17 mouse cellular contexts compared by ENCODE assay signal in genomic region chr5:68329311-68329710, GRCm38 (mm10).
DNase-seq lines count a peak whose midpoint lies in the region; ATAC-seq and TF ChIP-seq lines count a peak whose summit lies in the region.
"Had no signal": no experiment of that assay in that cellular context is flagged by ENCODE, and none has a peak within 500 bp of the region (broad histone marks: within the 10 kb centered on the region; RNA-seq: fewer than 3 reads in every experiment).

No protein-coding gene starts in this region.

- no peaks in the 10 kb centered on the region for H3K4me1 ChIP-seq in lung, embryonic 16.5 days (replicated peaks; ENCODE audit: control insufficient read depth, insufficient read depth, low read length)
- H3K4me1 ChIP-seq: heart, embryonic 12.5 days; kidney, embryonic 15.5 days; limb, embryonic 10.5 days; megakaryocyte, embryonic 14.5 days had no signal

- peak; percentile 23; the same call in 1 of the 2 replicates for ATAC-seq in lung, embryonic 16.5 days (ENCODE audit: low read depth)
- ATAC-seq: forebrain, embryonic 13.5 days; inflammation-experienced regulatory T-cells, adult 6 months had no signal

- no peak overlapping the region for H3K4me3 ChIP-seq in gastrocnemius, adult 2 months
- H3K4me3 ChIP-seq in lung, embryonic 16.5 days (ENCODE audit: low read length): no peak overlapping the region
- H3K4me3 ChIP-seq: forebrain, embryonic 13.5 days; heart, embryonic 12.5 days; kidney, embryonic 15.5 days; limb, embryonic 10.5 days; megakaryocyte, embryonic 14.5 days had no signal

- no peaks in the 10 kb centered on the region for H3K27me3 ChIP-seq in lung, embryonic 16.5 days (ENCODE audit: control insufficient read depth, insufficient read depth, low read depth, low read length)
- H3K27me3 ChIP-seq: forebrain, embryonic 13.5 days; heart, embryonic 12.5 days; kidney, embryonic 15.5 days; megakaryocyte, embryonic 14.5 days had no signal

- no peak overlapping the region for H3K9ac ChIP-seq in lung, embryonic 16.5 days (ENCODE audit: low read length)
- H3K9ac ChIP-seq: forebrain, embryonic 13.5 days; heart, embryonic 12.5 days; kidney, embryonic 15.5 days had no signal

- H3K36me3 ChIP-seq in lung, embryonic 16.5 days (ENCODE audit: control insufficient read depth, insufficient read depth, low read length): no peaks in the 10 kb centered on the region
- H3K36me3 ChIP-seq: heart, embryonic 12.5 days; kidney, embryonic 15.5 days; limb, embryonic 10.5 days had no signal

- intact Hi-C loops in gastrocnemius, adult 2 months (cut with DNase I): no loop called here

- no peak overlapping the region for H3K27ac ChIP-seq in gastrocnemius, adult 2 months
- no peak overlapping the region for H3K27ac ChIP-seq in lung, embryonic 16.5 days (ENCODE audit: low read length)
- H3K27ac ChIP-seq: forebrain, embryonic 13.5 days; kidney, embryonic 15.5 days; limb, embryonic 10.5 days had no signal

- WGBS in lung, embryonic 16.5 days: 69% methylated on average over 3 of the region's 3 CpGs

- no peak overlapping the region for H3K4me2 ChIP-seq in lung, embryonic 16.5 days (ENCODE audit: low read depth, low read length)
- H3K4me2 ChIP-seq: forebrain, embryonic 13.5 days; heart, embryonic 12.5 days; kidney, embryonic 15.5 days; liver, embryonic 11.5 days had no signal

- no peak for TF ChIP-seq CTCF in gastrocnemius, adult 2 months (IDR thresholded peaks at IDR 0.05)

- DNase-seq in gastrocnemius, adult 18-20 months (ENCODE audit: low spot score): peak; percentile 2
- no peak for DNase-seq in gastrocnemius, adult 2 months
- no peak for DNase-seq in lung, adult 18-20 months
- DNase-seq in brain, adult 2 months (ENCODE audit: low read depth, low spot score): peak; percentile 75
- peak; percentile 52 for DNase-seq in cerebellum, adult 9-11 months
- DNase-seq in urinary bladder, postnatal 25 days (ENCODE audit: low spot score): no peak
- DNase-seq: adrenal gland, postnatal 36 days; layer of hippocampus, postnatal 36 days; lung, postnatal 10 days had no signal

- no peaks in the 10 kb centered on the region for H3K9me3 ChIP-seq in lung, embryonic 16.5 days (ENCODE audit: control insufficient read depth, low read length)
- H3K9me3 ChIP-seq: forebrain, embryonic 13.5 days; heart, embryonic 12.5 days; kidney, embryonic 15.5 days; limb, embryonic 10.5 days; megakaryocyte, embryonic 14.5 days had no signal

Comparison
In these comparisons a context has a peak if more than half of its experiments do, and no peak if none do; other contexts are left out.
1. DNase-seq: peak in gastrocnemius, adult 18-20 months (single experiment), brain, adult 2 months (single experiment) and cerebellum, adult 9-11 months (single experiment); none in gastrocnemius, adult 2 months (single experiment), lung, adult 18-20 months (0 of 2) and urinary bladder, postnatal 25 days (single experiment).